Mouse (Mus musculus) liver, adult 2 months (tissue): ENCODE results near the gene Gclc. TPM values are rescaled to one million over a fixed set of nuclear protein-coding genes. Genes with fewer than 3 reads are reported as not detected.

ENCODE experiments used
- DNase-seq: peaks from one replicate; pipeline ENCODE4 v3.0.0-alpha.2; 2011; ENCODE audit warnings: low read depth, low spot score; ENCODE audit errors: extremely low read depth
- H3K27ac ChIP-seq: fragments of 200-500 bp; replicated peaks from 2 replicates; pipeline ENCODE4 v1.5.1; 2012; ENCODE audit warnings: low read depth, mild to moderate bottlenecking, control low read depth, inconsistent platforms, low read length; ENCODE audit not compliant: insufficient read depth
- H3K27me3 ChIP-seq: fragments of 200-500 bp; 2 replicates; pipeline ENCODE4 v1.6.1; 2012; ENCODE audit warnings: mild to moderate bottlenecking, moderate library complexity, low read length, inconsistent platforms; ENCODE audit not compliant: control insufficient read depth, insufficient read depth
- H3K36me3 ChIP-seq: fragments of 200-500 bp; 2 replicates; pipeline ENCODE4 v1.6.1; 2012; ENCODE audit warnings: low read length, inconsistent platforms; ENCODE audit not compliant: control insufficient read depth, insufficient read depth
- H3K4me1 ChIP-seq: fragments of 200-500 bp; 2 replicates; pipeline ENCODE4 v1.6.1; 2011; ENCODE audit warnings: low read length; ENCODE audit not compliant: control insufficient read depth, insufficient read depth
- H3K4me3 ChIP-seq: fragments of 200-500 bp; 2 replicates; pipeline ENCODE4 v1.5.1; 2011; ENCODE audit warnings: low read depth, mild to moderate bottlenecking, control low read depth, low read length, moderate library complexity; ENCODE audit not compliant: insufficient read depth
- H3K79me2 ChIP-seq: fragments of 200-500 bp; 2 replicates; pipeline ENCODE4 v1.6.1; 2012; ENCODE audit warnings: inconsistent platforms, mild to moderate bottlenecking, low read length, moderate library complexity; ENCODE audit not compliant: control insufficient read depth, insufficient read depth
- H3K9ac ChIP-seq: fragments of 200-500 bp; 2 replicates; pipeline ENCODE4 v1.6.1; 2012; ENCODE audit warnings: low read depth, mild to moderate bottlenecking, control low read depth, inconsistent platforms, low read length
- CTCF ChIP-seq: fragments of 200-500 bp; IDR thresholded peaks from 2 replicates; pipeline ENCODE4 v1.5.1; 2011; ENCODE audit warnings: low read depth, low read length, control low read depth
- POLR2A ChIP-seq: fragments of 200-500 bp; IDR thresholded peaks from 2 replicates; pipeline ENCODE4 v1.6.1; 2011; ENCODE audit warnings: low read length, control low read depth; ENCODE audit not compliant: insufficient read depth; ENCODE audit errors: extremely low read depth
- WGBS: fragments of 180-500 bp; shearing (Covaris S2); methylation state at CpG from one replicate; pipeline ENCODE4 v1.1.7; 2018; 5-methylcytosine and 5-hydroxymethylcytosine counted together
- polyA plus RNA-seq: library from polyadenylated mRNA; depleted of rRNA; stranded (reverse); fragments of >200 nt; gene quantifications from 2 replicates; pipeline ENCODE4 v1.2.3, GENCODE M21; 2012
- total RNA-seq: library from RNA; depleted of rRNA; stranded (reverse); fragments of >200 nt; gene quantifications from 2 replicates; pipeline ENCODE4 v1.2.3, GENCODE M21; 2014

The Gclc gene
- total and polyA plus RNA-seq, 2 experiments: 122 to 136 TPM

DNA sequence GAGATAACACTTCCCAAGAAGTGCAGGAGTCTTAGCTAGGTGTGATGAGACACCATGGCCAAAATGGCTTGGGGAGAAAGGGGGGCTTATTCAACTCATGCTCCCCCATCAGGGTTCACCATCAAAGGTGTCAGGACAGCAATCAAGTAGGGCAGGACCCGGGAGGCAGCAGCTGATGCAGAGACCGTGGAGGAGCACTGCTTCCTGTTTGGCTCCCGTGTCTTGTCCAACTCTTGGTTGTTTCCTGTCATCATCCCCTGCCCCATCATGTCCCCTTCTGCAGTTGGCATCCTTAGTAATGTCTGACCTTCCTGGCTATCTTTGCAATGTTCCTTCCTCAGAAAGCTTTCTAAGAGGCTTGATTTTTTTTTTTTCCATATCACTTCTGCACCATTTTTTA, 41.5 kb upstream of the Gclc start:
- no peaks in the 10 kb centered on the region for H3K27me3 ChIP-seq
- WGBS: 67% methylated on average over 3 of the region's 3 CpGs
- no peak for DNase-seq
- no peak for TF ChIP-seq CTCF
- TF ChIP-seq POLR2A: no peak
- no peak overlapping the region for H3K27ac ChIP-seq
- H3K4me1 ChIP-seq: peaks cover 13% of the 10 kb centered on the region
- no peaks in the 10 kb centered on the region for H3K36me3 ChIP-seq
- no peaks in the 10 kb centered on the region for H3K79me2 ChIP-seq
- H3K9ac ChIP-seq: no peak overlapping the region
- H3K4me3 ChIP-seq: no peak overlapping the region

DNA sequence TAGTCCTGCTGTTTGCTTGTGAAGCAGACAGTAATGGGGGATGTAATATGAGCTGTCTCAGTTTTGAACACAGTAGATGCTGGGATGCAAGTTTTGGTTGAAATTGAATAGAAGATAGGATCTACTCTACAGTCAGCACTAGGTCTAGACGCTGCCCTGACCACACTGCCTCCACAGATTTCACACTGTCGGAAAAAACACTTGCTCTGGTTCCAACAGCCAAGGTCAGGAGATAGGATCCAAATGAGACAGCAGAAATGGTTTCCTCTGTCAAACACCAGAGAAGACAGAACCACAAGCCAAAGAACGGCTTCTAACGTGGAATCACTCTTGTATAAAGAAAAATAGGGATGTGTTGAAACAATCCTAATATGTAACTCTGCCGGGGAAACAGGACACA, 41.0 kb upstream of the Gclc start:
- H3K27me3 ChIP-seq: no peaks in the 10 kb centered on the region
- no peaks in the 10 kb centered on the region for H3K79me2 ChIP-seq
- H3K4me3 ChIP-seq: no peak overlapping the region
- 9% methylated on average over 5 of the region's 5 CpGs for WGBS
- no peak for TF ChIP-seq POLR2A
- TF ChIP-seq CTCF: no peak
- H3K9ac ChIP-seq: no peak overlapping the region
- peaks cover 13% of the 10 kb centered on the region for H3K4me1 ChIP-seq
- no peaks in the 10 kb centered on the region for H3K36me3 ChIP-seq
- DNase-seq: peak; percentile 79
- H3K27ac ChIP-seq: 0 out of 2 replicates have a peak overlapping the region, but pooled peaks have one; percentile 32

DNA sequence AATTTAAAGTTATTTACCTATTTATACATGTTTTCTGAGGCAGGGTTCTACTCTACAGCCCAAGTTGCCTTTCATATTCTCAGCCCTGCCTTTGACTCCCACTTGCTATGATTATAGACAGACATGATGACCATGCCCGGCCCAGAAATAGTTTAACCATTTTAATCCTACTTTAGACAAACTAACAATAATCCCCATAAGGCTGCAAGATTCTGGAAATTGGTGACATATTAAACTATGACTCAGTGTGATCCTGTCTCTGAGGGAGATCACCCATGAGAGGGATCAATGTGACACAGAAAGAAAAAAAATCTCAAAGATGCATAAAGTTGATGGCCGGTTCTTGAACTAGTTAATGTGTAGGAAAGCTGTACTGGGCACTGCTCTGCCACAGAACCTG, 39.1 kb upstream of the Gclc start:
- no peaks in the 10 kb centered on the region for H3K27me3 ChIP-seq
- 61% methylated on average over 2 of the region's 2 CpGs for WGBS
- no peak for DNase-seq
- TF ChIP-seq CTCF: no peak
- TF ChIP-seq POLR2A: no peak
- H3K36me3 ChIP-seq: no peaks in the 10 kb centered on the region
- peaks cover 15% of the 10 kb centered on the region for H3K4me1 ChIP-seq
- no peak overlapping the region for H3K9ac ChIP-seq
- H3K79me2 ChIP-seq: no peaks in the 10 kb centered on the region
- no peak overlapping the region for H3K27ac ChIP-seq
- no peak overlapping the region for H3K4me3 ChIP-seq

DNA sequence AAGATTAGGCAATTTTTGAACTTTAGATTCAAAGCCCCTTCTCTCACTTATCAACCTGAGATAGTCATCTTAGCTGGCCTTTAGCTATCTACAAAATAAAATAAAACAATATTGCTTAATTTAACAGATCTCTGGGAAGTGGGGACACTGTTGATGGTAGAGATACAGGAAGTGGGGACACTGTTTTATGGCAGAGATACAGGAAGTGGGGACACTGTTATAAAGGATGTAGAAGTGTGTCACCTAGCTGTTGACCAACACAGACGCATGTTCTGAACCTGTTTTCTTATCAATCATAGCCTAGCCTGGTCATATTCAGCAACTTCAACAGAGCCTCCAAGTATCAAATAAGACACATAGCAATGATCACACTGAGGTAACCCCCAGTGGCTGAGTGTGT, 38.3 kb upstream of the Gclc start:
- Histone ChIP-seq H3K79me2 (no peaks in the 10 kb centered on the region), H3K4me1 (peaks cover 15% of the 10 kb centered on the region), H3K9ac (no peak overlapping the region), H3K4me3 (no peak overlapping the region), H3K27ac (no peak overlapping the region), H3K27me3 (no peaks in the 10 kb centered on the region), H3K36me3 (no peaks in the 10 kb centered on the region)
- 75% methylated on average over 1 of the region's 1 CpGs for WGBS
- DNase-seq: no peak
- TF ChIP-seq CTCF (no peak), POLR2A (no peak)

DNA sequence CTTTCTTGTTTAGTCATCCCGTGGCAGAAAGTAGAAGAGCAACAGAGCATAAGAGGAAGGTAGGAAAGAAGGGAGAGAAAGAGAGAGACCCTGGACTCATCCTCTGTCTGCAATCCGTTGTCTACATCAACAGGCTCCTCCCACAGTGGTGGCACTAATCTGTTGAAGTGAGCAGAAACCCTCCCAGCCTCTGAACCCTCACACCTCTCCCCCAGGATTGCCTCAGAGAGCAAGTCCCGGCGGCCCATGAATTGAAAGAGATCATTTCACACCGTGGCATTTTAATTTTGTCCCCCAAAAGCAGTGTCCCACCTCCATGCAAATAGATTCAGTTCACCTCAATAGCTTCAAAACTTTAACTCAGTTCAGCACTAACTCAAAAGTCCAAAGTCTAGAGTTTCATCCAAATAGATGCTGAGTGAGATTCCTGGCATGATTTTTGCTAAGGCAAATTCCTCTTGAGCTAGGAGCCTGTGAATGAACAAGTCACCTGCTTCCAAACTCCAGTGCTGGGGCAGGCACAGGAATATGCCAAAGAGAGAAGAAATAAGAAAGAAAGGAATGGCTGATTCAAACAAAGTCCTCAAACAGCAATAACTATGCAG, 36.4 kb upstream of the Gclc start:
- Histone ChIP-seq H3K4me3 (no peak overlapping the region), H3K9ac (peak overlapping the region; percentile 68; the same call in 1 of the 2 replicates), H3K27me3 (no peaks in the 10 kb centered on the region), H3K36me3 (no peaks in the 10 kb centered on the region), H3K4me1 (peaks cover 18% of the 10 kb centered on the region), H3K79me2 (no peaks in the 10 kb centered on the region), H3K27ac (peak overlapping the region; percentile 96)
- peak; percentile 99 for DNase-seq
- WGBS: 28% methylated on average over 5 of the region's 5 CpGs
- TF ChIP-seq CTCF (no peak), POLR2A (no peak)

DNA sequence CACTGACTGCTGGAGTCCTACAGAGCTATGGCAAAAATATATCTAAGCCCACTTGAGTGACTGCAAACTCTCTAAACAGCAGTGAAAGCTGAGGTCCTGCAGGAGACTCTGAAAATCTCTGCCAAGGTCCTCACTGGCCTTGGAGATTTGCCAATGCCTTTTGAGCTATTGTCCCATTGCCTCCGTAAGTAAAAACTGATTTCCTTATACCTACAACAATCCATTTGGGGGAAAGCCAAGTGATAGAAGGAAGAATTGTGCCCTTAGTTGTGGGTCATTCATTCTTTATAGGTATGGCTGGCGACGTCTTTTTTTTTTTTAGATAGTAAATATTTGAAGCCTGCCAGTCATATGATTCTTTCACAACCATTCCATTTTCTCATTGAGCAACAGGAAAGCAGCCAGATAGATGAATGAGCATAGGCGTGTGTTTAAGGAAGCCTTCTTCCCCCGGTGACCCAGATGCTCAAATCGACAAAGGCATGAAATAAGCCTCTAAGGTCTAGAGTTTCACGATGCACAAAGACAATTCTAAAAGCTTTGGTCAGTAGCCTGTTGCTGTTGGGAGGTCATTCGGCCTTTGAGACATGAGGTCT, 35.4 kb upstream of the Gclc start:
- Histone ChIP-seq H3K36me3 (no peaks in the 10 kb centered on the region), H3K4me1 (peaks cover 21% of the 10 kb centered on the region), H3K9ac (peak overlapping the region; percentile 68), H3K4me3 (peak overlapping the region; percentile 0; the same call in 1 of the 2 replicates), H3K27me3 (no peaks in the 10 kb centered on the region), H3K79me2 (no peaks in the 10 kb centered on the region; the same call in 1 of the 2 replicates), H3K27ac (peak overlapping the region; percentile 96)
- TF ChIP-seq POLR2A: no peak
- no peak for TF ChIP-seq CTCF
- WGBS: 10% methylated on average over 8 of the region's 8 CpGs
- DNase-seq: peak; percentile 93
